Mouse (Mus musculus) large intestine, adult 2 months (tissue): ENCODE measurements around the gene Adipoq. TPM values are rescaled to one million over a fixed set of nuclear protein-coding genes. Genes with fewer than 3 reads are reported as not detected.
A peak's percentile ranks its signal among the peaks of the same experiment; 100 is the strongest.

Experiments
- DNase-seq: peaks from one replicate; pipeline ENCODE4 v3.0.0-alpha.2; 2012; ENCODE audit warnings: low read depth, low spot score
- WGBS: fragments of 180-500 bp; shearing (Covaris S2); methylation state at CpG from one replicate; pipeline ENCODE4 v1.1.7; 2018; 5-methylcytosine and 5-hydroxymethylcytosine counted together
- polyA plus RNA-seq: library from polyadenylated mRNA; depleted of rRNA; stranded (reverse); fragments of >200 nt; gene quantifications from 2 replicates; pipeline ENCODE4 v1.2.3, GENCODE M21; 2012

Adipoq gene
- polyA plus RNA-seq, 1 experiment = 26.4 TPM

- DNase-seq = no peak
Observed at GRCm38 (mm10) chr16:23113903-23114302, 32.4 kb upstream of the Adipoq start.

DNA sequence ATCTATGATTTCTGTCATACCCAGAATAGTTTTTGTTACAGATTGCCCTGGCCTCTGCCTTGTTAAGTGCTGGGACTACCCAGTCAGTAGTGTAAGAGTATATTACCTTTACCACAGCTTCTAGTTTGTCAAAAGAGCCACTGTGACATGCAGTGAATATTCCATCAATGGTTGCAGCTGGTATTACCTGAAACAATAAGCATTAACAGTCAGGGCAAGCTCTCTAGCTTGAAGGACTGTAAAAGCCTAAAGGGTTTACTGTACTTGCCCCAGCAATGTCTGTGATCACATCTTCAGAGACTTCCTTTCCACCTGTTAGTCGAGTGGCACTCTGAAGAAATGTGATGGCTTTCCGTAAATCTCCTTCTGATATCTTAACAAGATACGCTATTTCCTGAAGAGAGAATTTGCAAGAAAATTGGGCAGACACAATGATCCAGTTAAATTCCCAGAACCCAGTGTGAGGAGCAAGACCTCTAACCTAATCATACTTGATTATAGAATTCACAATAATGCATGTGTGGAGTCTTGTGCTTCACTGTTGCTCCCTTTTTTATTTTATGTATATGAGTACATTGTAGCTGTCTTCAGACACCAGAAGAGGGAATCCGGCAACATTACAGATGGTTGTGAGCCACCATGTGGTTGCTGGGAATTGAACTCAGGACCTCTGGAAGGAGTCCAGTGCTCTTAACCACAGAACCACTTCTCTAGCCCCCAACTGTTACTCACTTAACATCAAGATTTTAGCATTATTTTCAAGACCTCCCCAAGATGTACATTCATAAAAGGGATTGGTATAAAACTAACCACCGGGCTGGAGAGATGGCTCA lies 31.8 kb upstream of the Adipoq start:
- 61% methylated on average over 5 of the region's 5 CpGs for WGBS
- no peak for DNase-seq

- no peak for DNase-seq
- WGBS = 62% methylated on average over 3 of the region's 3 CpGs
Observed at GRCm38 (mm10) chr16:23115486-23115885, 30.9 kb upstream of the Adipoq start.

GRCm38 (mm10) chr16:23117173-23117572 lies 29.2 kb upstream of the Adipoq start:
- DNase-seq = no peak
- WGBS = 56% methylated on average over 4 of the region's 4 CpGs

DNA sequence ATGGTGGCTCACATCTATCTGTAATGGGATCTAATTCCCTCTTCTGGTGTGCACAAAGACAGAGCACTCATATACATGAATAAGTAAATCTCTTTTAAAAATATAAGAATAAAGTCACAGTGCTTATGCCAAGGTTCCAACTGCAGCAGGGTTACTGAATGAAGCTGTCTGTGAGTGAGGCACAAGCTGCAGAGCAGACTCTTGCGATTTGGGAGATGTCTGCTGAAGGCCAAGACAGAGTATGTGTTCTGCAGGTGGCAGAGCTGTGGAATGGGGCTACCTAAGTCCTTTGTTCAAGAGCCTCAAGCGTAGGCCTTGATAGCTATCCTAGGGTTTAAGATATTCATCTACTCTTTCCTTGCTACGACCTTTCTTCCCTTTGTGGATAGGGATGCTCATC lies 23.9 kb upstream of the Adipoq start:
- WGBS = 96% methylated on average over 3 of the region's 3 CpGs

DNA sequence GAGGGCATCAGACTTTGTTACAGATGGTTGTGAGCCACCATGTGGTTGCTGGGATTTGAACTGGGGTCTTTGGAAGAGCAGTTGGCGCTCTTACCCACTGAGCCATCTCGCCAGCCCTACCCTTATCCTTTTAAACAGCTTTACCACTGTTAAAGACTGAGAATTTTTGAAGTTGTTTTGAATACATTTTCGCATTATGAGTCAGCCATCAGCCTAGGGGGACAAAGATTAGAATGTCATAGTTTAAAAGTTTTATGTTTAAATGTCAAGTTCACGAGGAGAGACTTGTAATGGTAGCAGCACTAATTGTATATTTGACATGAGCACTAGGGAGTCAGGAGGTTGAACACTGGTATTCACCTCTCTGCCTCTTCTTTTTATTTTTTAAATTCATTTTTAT lies 23.2 kb upstream of the Adipoq start:
- WGBS = 94% methylated on average over 4 of the region's 4 CpGs
- DNase-seq = no peak

More for the DNA sequence above, 23.9 kb upstream of the Adipoq start:
- DNase-seq = no peak

GRCm38 (mm10) chr16:23124398-23124797 lies 21.9 kb upstream of the Adipoq start:
- WGBS = 92% methylated on average over 4 of the region's 4 CpGs
- no peak for DNase-seq

GRCm38 (mm10) chr16:23127311-23127672 lies 19.0 kb upstream of the Adipoq start:
- under 1% methylated on average over 4 of the region's 4 CpGs for WGBS
- no peak for DNase-seq

DNA sequence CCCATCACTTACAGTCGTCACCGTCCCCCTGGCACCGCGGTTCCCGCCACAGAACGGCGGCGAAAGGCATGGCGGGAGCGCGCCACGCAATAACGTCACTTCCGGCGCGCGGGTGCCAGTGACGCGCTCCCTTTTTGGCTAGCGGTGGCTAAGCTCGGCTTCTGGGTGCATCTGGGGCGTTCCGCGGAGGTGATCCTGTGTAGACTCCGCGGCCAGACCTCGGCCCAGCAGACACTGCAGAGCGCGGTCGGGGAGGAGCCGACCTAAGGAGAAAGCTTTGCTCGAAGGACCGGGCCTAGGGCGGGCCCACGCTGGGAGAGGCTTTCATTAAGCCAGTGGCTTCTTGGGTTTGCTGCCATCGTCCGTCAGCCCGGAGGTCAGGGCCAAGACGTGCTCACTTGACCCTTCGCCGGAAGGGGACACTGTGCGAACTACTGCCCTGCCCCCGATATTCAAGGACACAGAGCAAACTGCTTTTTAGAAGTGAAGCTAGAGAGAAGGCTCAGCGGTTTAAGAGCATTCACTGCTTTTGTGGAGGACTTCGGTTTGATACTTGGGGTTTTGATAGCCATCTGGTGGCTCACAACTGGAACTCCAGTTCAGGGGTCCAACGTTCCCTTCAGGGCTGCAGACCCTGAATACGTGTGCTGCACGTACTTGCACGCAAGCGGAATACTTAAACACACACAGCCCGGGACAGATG lies 18.5 kb upstream of the Adipoq start, which contains the start of gene Rfc4:
TSS of gene Rfc4 (minus strand) at position 65 of the 703 bp plus-strand sequence.
- WGBS = under 1% methylated on average over 51 of the region's 51 CpGs

GRCm38 (mm10) chr16:23130303-23130702 lies 16.0 kb upstream of the Adipoq start:
- no peak for DNase-seq
- 88% methylated on average over 3 of the region's 3 CpGs for WGBS

More for the DNA sequence above, 18.5 kb upstream of the Adipoq start, which contains the start of gene Rfc4:
- DNase-seq = no peak

DNA sequence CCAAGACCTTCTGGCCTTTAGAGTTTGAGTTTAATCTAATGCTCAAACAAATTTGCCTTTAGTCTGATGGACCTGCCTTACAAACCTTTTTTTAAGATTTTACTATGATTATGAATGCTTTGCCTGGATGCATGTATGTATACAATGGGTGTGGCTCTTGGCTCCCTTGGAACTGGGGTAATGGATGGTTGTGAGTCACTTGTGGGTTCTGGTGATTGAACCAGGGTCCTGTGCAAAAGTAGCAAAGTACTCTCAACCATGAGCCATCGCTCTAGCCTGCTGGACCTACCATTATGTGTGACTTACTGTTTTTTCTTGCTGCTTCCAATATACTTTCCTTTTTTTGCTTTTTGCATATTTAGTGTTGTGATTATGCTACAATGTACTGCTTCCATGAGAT lies 14.0 kb upstream of the Adipoq start:
- WGBS = 72% methylated on average over 1 of the region's 1 CpGs
- DNase-seq = no peak

DNA sequence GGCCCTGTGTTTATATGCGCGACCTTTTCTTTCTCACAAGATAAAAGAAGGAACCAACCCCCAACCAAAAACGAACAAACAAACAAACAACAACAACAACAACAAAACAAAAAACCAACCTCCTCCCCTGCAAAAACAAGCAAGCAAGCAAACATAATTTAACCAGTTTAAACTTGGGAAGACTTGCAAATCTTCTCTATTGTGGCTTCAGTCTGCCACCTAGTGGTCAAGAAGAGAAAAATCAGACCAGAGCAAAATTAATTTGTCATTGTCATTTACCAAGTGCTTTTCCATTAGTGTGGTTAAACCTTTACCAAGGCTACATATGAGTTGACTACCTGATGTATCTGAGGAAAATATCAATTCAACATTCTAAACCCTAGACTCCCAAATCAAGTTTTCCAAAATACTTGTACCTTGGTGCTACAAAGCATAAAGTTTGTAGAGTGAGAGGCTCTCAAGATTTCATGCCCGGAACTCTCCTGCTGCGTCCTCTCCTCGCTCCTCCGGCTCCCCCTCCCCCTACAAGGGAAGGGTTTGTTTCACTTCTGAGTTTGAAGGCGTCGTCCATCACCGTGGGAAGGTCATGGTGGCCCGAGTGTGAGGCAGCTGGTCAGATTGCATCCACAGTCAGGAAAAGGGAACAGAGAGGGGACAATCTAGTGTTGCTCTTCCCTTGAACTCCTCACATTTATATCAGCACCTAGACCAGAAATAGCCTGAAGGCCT lies 10.8 kb upstream of the Adipoq start:
- DNase-seq = no peak
- 18% methylated on average over 11 of the region's 11 CpGs for WGBS

- WGBS = 51% methylated on average over 4 of the region's 4 CpGs
Observed at GRCm38 (mm10) chr16:23136406-23136970, 9.8 kb upstream of the Adipoq start.

GRCm38 (mm10) chr16:23140911-23141310 lies 5.4 kb upstream of the Adipoq start:
- WGBS = 89% methylated on average over 3 of the region's 3 CpGs
- no peak for DNase-seq

More at GRCm38 (mm10) chr16:23136406-23136970, 9.8 kb upstream of the Adipoq start:
- DNase-seq = no peak

DNA sequence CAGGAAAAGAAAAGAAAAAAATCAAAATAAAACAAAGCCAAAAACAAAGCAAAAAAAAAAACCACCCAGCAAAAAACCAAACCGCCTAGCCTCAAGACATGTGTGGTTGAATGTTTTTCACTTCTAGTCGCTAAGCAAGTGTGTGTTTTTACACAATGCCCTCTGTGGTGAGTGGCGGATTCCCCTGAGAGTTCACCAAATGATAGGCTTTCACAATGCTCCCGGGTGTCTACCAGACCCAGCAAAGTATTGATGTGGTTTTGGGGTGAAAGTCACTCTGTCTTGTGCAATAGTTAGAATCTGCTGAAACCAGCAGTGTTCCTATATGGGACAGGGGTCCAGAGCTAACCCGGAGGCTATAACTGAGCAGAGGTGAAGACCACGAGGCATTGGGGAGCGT lies 2.0 kb upstream of the Adipoq start:
- WGBS = 79% methylated on average over 7 of the region's 7 CpGs
- DNase-seq = no peak

DNA sequence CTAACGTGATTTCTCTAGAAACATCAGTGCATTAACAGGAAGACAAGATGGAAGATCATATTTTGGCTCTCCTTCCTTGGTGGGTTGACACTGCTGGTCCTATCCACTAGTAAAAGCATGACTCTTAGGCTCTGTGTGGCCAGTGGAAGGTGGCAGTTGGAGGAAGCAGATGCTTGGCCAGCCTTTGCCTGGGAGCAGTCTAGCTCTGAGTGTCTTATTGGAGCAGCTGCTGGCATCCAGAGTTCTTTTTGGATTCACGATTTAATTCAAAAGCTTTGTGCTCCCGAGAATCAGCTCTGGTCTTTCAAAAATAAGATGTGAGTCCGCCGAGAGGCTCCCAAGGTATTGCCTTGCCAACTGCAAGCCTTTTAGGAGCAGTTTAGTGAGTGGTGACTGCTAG lies 1.1 kb upstream of the Adipoq start:
- DNase-seq = no peak
- WGBS = 73% methylated on average over 5 of the region's 5 CpGs

DNA sequence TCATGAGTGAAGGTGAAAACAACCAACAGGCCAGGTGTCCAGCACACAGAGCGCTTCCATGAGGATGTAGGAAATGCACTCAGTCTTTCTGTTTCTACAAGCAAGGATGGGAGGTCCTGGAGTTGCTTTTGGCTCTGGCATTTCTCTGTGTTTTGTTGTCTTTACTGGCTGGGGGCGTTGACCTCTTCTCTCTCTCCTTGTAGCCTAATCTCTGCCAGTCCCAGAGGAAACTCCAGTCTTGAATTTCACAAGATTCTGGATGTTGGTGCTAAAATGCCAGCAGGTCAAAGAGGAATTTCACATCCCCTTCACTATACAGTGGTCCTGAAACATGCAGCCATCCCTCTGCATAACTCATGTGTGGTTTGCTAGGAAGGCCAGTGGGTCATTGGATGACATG lies 2.6 kb downstream of the Adipoq start:
- DNase-seq = no peak
- 56% methylated on average over 2 of the region's 2 CpGs for WGBS

DNA sequence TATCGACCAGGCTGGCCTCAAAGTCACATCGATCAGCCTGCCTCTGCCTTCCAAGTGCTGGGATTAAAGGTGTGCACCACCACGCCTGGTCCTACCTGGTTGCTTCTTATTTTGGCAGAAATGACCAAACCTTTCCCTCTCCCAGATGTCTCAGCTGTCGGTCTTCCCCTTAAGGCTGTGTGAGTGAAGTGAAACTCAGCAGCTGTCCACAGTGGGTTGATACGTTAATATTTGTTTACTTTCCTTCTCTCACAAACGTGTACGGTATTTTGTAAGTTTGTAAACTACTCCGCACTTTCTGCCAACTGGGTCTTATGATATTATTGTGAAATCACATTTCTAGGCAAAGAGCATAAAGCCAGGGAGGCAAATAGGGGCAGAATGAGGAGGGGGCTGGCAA lies 3.1 kb downstream of the Adipoq start:
- WGBS = 51% methylated on average over 8 of the region's 8 CpGs
- no peak for DNase-seq

- peak; percentile 7 for DNase-seq
- 4% methylated on average over 2 of the region's 2 CpGs for WGBS
Observed at GRCm38 (mm10) chr16:23151423-23151822, 5.1 kb downstream of the Adipoq start.

- WGBS = 69% methylated on average over 5 of the region's 5 CpGs
- DNase-seq = no peak
Observed at GRCm38 (mm10) chr16:23154261-23154660, 7.9 kb downstream of the Adipoq start.
